Mouse (Mus musculus) monocyte, adult 5-6 weeks (primary cell): ENCODE results near the gene Calcoco1. TPM values are rescaled to one million over a fixed set of nuclear protein-coding genes. Genes with fewer than 3 reads are reported as not detected.

Experiments
- ATAC-seq: fragments of 153-309, 156-312 bp; replicated peaks from 2 replicates; pipeline ENCODE4 v1.8.0; 2017; ENCODE audit warnings: mild to moderate bottlenecking; ENCODE audit not compliant: low TSS enrichment, insufficient number of reproducible peaks, severe bottlenecking, poor library complexity, low FRiP score
- total RNA-seq: library from RNA; stranded (forward); fragments of 200-1000, 200-491, 200-594 nt; gene quantifications from 3 replicates; pipeline ENCODE4 v1.2.3, GENCODE M21; 2017

The Calcoco1 gene
- total RNA-seq, 1 experiment from 2014 or later: 34.7 TPM

DNA sequence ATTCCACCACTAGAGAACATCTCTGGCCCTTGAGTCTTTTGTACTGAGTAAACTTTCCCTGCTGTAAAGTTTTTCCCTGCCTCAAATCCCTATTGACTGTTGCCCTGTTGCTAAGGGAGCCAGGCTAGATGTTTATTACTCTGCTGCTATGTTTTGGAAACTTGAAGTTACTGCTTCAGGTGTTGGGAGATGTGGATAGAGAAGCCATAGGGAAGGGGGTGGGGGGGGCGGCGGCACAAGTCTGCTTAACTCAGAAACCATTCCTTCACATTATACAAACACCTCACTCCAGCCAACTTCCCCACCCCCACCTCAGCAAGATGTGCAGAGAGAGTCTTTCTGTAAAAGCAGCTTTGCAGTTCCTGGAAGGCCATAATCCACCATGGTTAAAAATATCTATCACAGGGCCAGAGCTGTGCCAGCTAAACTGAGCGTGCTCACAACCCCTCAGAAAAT lies 64.0 kb downstream of the Calcoco1 start:
- no peak for ATAC-seq

Other genes with a start within 250 kb of the Calcoco1 start
- gene Gm10337, start 218.5 kb downstream of the Calcoco1 start, total RNA-seq: not detected in 3 replicates
- gene Map3k12, start 205.1 kb downstream of the Calcoco1 start, total RNA-seq: 0.32 to 1.2 TPM (median 0.97 TPM) in 3 replicates
- 16.2 to 27.3 TPM (median 20.8 TPM) in 3 replicates for gene Tarbp2, start 204.0 kb downstream of the Calcoco1 start, total RNA-seq
- gene Npff, start 197.2 kb downstream of the Calcoco1 start, total RNA-seq: 2.3 to 5.9 TPM in 2 of 3 replicates, not detected in the other
- not detected in 3 replicates for gene Gm28047, start 97.1 kb downstream of the Calcoco1 start, total RNA-seq
- gene Atf7, start 96.7 kb downstream of the Calcoco1 start, total RNA-seq: 26.9 to 70.4 TPM (median 29.2 TPM) in 3 replicates
- gene Atp5g2, start 49.8 kb downstream of the Calcoco1 start, total RNA-seq: 6.6 to 11.6 TPM (median 11.3 TPM) in 3 replicates
- gene Hoxc13, start 198.9 kb upstream of the Calcoco1 start, total RNA-seq: not detected in 3 replicates
- gene Hoxc12, start 214.6 kb upstream of the Calcoco1 start, total RNA-seq: not detected in 3 replicates
- gene Hoxc11, start 232.2 kb upstream of the Calcoco1 start, total RNA-seq: not detected in 3 replicates
- not detected in 3 replicates for gene Hoxc10, start 244.6 kb upstream of the Calcoco1 start, total RNA-seq
- gene Hoxc5, start 245.3 kb upstream of the Calcoco1 start, total RNA-seq: not detected in 3 replicates